Mouse (Mus musculus) adrenal gland, postnatal 25 days (tissue): ENCODE data around the gene Kcnk7. TPM values are rescaled to one million over a fixed set of nuclear protein-coding genes. Genes with fewer than 3 reads are reported as not detected.

Source experiments
- DNase-seq: peaks from one replicate; pipeline ENCODE4 v3.0.0; 2021; ENCODE audit warnings: mixed read lengths
- total RNA-seq: library from RNA; stranded (reverse); gene quantifications from 2 replicates; pipeline ENCODE4 v1.2.3, GENCODE M21; 2021

Kcnk7 gene
- total RNA-seq, 1 experiment from 2014 or later, result not detected

- DNase-seq, result no peak
Measured at GRCm38 (mm10) chr19:5725029-5725707, 21.0 kb downstream of the Kcnk7 start.

- peak; percentile 85 for DNase-seq
Measured at GRCm38 (mm10) chr19:5725767-5726515, 21.8 kb downstream of the Kcnk7 start, which contains the start of gene Ehbp1l1. Ehbp1l1 (minus strand) TSS chr19:5726317.

GRCm38 (mm10) chr19:5726961-5727578 is 22.9 kb downstream of the Kcnk7 start:
- DNase-seq, result no peak

GRCm38 (mm10) chr19:5727701-5728100 is 23.5 kb downstream of the Kcnk7 start:
- peak; percentile 89 for DNase-seq

GRCm38 (mm10) chr19:5728631-5729443 is 24.7 kb downstream of the Kcnk7 start:
- DNase-seq, result peak; percentile 70

GRCm38 (mm10) chr19:5729444-5729815 is 25.3 kb downstream of the Kcnk7 start, which contains the start of gene Fam89b:
Fam89b (minus strand) TSS chr19:5729653.
- peak; percentile 93 for DNase-seq

- no peak for DNase-seq
Measured at GRCm38 (mm10) chr19:5730314-5731186, 26.4 kb downstream of the Kcnk7 start.

GRCm38 (mm10) chr19:5731264-5731978 is 27.3 kb downstream of the Kcnk7 start:
- DNase-seq, result peak; percentile 92

GRCm38 (mm10) chr19:5734325-5734724 is 30.2 kb downstream of the Kcnk7 start:
- DNase-seq, result no peak

GRCm38 (mm10) chr19:5739446-5739845 is 35.3 kb downstream of the Kcnk7 start:
- DNase-seq, result no peak

- peak; percentile 78 for DNase-seq
Measured at GRCm38 (mm10) chr19:5740320-5741317, 36.5 kb downstream of the Kcnk7 start, which contains the start of gene Ltbp3. Ltbp3 (plus strand) TSS chr19:5740904.

- peak; percentile 85 for DNase-seq
Measured at GRCm38 (mm10) chr19:5741641-5742240, 37.6 kb downstream of the Kcnk7 start.

- DNase-seq, result peak; percentile 51
Measured at GRCm38 (mm10) chr19:5742241-5742641, 38.1 kb downstream of the Kcnk7 start.

- peak; percentile 70 for DNase-seq
Measured at GRCm38 (mm10) chr19:5743576-5743975, 39.4 kb downstream of the Kcnk7 start.

- DNase-seq, result peak; percentile 77
Measured at GRCm38 (mm10) chr19:5745756-5746710, 41.9 kb downstream of the Kcnk7 start.

GRCm38 (mm10) chr19:5746907-5747363 is 42.8 kb downstream of the Kcnk7 start:
- no peak for DNase-seq

- peak; percentile 74 for DNase-seq
Measured at GRCm38 (mm10) chr19:5749476-5749875, 45.3 kb downstream of the Kcnk7 start.
